Mouse (Mus musculus) T-helper 1 cell (primary cell): ENCODE measurements around the gene Ssr4.

Source experiments
- in situ Hi-C: fragments of 300-600 bp; cut with MboI, MseI; formaldehyde crosslinking; loops from one replicate; pipeline ENCODE4 v1.15.1; 2025; ENCODE audit warnings: high pct_unique_total_duplicates

The Ssr4 gene

DNA sequence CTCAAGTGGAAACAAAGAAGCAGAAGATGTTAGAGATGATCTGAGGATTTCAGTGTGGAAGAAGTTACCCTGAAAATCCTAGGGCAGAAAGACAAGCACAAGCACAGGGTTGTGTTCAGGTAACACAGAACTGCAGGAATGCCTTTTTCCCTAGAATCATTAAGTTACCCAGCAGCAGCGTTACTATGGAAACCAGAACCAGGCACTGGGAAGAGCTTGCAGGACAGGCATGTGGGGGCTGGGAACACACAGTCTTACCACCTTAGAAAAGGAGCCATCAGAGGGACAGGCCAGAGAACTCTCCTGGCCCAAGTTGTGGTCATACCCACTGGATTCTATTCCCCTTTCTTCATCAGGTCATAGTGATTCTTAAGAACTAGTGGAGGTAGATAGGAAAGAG is 19.0 kb downstream of the Ssr4 start:
- in situ Hi-C loops, result no loop called here

DNA sequence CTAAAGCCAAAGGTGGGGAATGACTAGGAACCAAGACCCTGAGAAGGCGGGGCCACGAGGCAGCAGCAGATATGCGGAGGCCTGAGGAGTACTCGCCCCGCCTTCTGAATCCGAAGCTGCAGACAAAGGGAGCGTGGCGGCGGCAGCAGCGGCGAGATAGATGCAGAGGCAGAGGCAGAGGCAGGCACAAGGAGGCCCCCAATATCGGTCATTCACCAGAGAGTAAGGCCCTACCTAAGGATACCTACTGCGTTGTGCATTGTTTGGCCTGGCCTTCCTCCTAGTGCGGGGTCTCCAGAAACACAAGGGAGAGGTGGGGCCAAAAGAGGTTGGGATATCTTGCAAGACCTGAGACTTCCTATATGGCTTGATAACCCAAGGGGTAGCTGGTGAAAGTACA is 28.2 kb downstream of the Ssr4 start:
- in situ Hi-C loops, result no loop called here

DNA sequence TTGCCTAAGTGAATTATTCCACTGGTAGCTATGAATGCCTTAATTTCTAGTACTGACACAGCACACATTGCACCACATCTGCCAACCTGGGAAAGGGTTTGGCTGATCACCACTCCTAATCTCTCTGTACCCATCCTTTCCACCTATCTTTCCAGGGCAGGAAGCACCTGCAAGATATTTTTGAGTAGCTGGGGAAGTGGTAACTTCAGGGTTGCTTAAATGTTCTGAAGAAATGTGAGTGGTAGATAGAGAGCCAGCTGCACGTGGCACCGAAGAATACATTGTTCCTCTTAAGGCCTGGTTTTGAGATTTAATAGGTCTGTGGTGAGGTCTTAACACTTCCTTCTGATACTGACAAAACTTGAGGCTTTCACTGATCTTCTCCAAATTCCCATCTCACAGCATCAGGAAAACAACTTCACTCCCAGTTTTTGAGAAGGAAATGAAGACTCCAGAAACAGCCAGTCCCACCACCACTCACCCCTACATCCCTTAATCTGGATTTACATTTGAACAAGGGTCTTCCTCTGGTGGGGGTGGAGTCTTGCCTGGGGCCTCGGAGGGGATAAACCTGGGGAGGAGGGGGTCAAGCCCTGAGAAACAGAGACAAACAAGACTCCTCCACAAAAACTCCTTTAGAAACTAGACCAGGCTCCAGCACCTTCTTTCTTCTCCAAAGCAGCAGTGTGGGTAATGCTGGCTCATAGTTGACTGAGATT is 29.9 kb downstream of the Ssr4 start:
- in situ Hi-C loops, result no loop called here

DNA sequence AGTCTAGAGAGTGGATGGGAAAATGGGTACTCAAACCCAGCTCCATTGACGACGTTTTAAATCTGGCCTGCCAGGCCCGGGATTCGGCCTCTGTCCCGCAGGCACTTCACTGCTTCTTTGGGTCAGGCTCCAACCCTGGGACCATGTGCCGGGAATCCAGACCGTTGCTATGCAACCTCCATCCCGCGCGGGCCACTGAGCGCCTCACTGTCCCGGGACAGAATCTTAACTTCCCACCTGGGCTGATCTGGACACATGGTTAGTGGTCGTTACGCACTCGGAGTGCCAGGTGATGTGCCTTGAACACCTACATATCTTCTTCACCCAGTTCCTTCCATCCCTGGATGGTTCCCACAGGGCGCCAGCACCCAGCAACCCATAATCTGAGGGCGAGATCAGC is 36.9 kb downstream of the Ssr4 start:
- in situ Hi-C loops, result no loop called here

DNA sequence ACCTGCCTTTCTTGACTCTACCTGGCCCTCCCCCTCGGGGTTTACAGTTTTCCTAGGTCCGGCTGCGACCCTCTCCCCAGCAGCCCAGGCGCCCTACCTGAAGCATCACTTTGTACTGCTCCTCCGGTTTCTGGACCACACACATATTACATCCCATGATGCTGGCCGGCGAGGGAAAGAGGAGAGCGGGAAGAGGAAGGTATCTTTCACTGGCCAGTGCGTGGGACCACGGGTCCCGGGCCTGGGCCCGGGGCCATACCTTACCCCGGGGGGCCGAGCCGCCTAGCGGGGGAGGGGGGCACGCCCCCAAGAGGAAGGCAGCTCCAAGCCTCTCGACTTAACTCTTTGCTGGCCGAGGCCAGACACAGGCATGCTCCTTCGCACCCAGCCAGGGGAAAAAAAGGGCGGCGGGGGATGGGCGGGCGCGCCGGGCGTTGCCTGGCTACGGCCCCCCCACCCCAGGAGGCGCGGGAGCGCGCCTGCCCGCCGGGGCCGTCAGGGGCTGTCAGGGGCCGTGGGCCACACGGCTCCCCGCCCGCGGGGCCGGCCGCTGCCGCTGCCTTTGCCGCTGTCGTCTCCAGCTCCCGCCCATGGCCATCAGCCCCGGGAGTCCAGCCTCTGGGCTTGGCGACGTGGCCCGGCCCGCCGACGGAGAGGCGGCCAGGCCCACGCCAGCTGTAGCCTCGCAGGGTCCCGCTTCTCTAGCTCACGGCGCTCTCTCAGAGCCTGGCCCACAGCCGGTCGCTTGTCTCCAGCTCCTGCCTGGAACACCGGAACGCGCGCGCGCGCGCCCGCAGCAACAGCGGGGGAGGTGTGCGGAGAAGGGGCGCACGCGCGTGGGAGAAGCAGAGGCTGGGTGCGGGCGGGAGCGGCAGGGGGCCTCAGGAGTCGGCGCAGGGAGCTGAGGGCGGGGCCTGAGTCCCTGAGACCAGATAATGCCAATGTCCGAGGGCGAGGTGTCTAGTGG is 37.6 kb downstream of the Ssr4 start, which contains the start of gene Pdzd4:
Gene Pdzd4, minus strand, starts transcription at position 785 of the 967 bp plus-strand sequence.
- in situ Hi-C loops, result no loop called here

DNA sequence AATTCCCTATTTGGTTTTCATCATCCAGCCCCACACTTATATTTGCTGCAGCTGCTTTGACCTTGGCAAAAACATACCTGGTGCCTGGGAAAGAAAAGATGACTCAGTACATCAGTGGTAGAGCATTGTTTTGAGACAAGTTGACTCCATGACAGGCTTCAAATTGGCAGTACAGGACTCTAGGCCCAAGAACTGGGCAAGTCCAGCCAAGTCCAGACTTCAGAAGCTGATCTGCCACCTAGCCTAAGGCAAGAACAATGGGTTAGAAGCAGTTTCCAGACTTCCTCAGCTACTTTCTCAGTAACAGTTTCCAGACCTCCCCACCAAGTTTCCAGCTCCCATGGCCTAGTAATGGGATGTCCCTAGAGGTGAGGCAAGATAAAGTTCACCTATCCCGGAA is 48.9 kb downstream of the Ssr4 start:
- in situ Hi-C loops, result no loop called here

DNA sequence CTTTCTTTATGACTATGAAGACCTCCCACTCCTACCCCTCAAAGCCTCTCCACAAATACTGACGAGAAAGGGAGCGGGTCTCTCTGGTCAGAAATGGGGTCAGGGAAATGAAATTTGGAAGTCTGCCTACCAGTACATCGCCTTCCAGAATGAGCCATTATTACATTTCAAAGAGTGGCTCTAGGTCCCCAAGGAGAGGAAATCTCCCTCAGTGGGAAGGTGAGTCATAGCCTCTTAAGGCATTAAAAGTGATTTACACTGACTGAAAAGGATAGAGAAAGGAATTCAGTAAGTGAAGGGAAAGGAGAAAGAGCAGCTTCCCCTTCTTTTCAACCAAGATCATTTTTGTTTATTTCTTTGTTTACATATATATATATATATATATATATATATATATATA is 49.9 kb downstream of the Ssr4 start:
- in situ Hi-C loops, result no loop called here
